Mouse (Mus musculus): ENCODE measurements around the gene Lrrn3. TPM values are rescaled to one million over a fixed set of nuclear protein-coding genes. Genes with fewer than 3 reads are reported as not detected.

Gene Lrrn3
- polyA plus RNA-seq (2012; rRNA removed): 0.08 and 0.11 TPM in 2 replicates

DNA sequence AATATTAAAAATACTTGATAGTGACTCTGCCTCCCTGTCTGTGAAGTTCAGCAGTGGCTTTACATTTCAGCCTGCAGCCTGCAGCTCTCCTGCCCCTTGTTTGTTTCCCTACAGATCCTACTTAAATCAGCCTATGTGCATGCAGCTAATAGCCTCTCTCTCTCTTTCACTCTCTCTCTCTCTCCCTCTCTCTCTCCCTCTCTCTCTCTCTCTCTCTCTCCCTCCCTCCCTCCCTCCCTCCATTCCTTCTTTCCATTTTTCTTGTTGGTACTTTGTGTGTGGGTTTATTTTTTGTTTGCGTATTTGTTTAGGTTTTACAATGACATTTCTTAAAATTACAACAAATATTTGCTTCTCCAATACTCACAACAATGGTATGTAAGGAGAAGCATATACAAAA, at the start of gene Lrrn3:
Lrrn3 (minus strand) TSS at position 101 of the 400 bp plus-strand sequence.
- no peak for DNase-seq (ENCODE audit: low read depth)

- DNase-seq (ENCODE audit: low read depth): no peak
Measured at GRCm38 (mm10) chr12:41528410-41528809, 42.2 kb upstream of the Lrrn3 start.

- DNase-seq (ENCODE audit: low read depth): no peak
Measured at GRCm38 (mm10) chr12:41526688-41527087, 40.5 kb upstream of the Lrrn3 start.

GRCm38 (mm10) chr12:41521671-41522070, 35.4 kb upstream of the Lrrn3 start:
- no peak for DNase-seq (ENCODE audit: low read depth)

DNA sequence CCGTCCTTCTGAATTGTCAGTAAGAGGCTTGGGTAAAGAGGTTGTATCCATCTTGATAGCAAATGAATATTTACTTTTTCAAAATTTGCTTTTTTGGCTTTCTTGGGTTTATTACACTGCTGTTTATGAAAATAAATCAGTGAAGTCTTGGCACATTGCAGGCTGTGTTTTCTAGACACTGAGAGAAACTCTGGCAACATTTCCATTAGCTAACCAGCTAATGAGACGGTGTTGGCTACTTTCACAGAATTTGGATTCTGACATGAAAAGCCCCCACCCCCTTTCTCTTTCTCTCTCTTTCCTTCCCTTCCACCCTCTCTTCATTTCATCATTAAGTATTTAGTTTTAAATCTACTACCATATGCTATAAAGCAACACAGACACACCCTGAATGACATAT, 34.1 kb upstream of the Lrrn3 start:
- DNase-seq (ENCODE audit: low read depth): no peak

DNA sequence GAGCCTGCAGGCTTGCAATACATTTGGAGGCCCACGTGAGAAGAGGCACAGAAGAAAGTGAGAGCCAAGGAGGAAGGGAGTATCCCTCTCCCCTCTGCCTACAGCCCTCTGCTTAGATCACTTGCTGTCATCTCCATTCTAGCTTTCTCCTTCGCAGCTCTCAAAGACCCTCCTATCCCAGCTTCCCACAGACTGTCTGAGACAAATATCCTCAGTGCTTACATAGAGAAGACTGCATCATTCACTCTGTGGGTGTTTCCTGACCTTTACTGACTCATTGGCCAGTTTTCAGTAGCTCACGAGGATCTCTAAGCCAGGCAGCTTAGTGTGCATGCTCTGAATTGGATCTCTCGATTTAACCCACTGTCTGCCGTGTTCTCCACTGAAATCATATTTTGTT, 32.7 kb upstream of the Lrrn3 start:
- no peak for DNase-seq (ENCODE audit: low read depth)

GRCm38 (mm10) chr12:41510588-41510987, 24.4 kb upstream of the Lrrn3 start:
- no peak for DNase-seq (ENCODE audit: low read depth)

GRCm38 (mm10) chr12:41508610-41509009, 22.4 kb upstream of the Lrrn3 start:
- DNase-seq (ENCODE audit: low read depth): no peak

- DNase-seq (ENCODE audit: low read depth): no peak
Measured at GRCm38 (mm10) chr12:41500049-41500820, 14.0 kb upstream of the Lrrn3 start.

- no peak for DNase-seq (ENCODE audit: low read depth)
Measured at GRCm38 (mm10) chr12:41494620-41495019, 8.4 kb upstream of the Lrrn3 start.

DNA sequence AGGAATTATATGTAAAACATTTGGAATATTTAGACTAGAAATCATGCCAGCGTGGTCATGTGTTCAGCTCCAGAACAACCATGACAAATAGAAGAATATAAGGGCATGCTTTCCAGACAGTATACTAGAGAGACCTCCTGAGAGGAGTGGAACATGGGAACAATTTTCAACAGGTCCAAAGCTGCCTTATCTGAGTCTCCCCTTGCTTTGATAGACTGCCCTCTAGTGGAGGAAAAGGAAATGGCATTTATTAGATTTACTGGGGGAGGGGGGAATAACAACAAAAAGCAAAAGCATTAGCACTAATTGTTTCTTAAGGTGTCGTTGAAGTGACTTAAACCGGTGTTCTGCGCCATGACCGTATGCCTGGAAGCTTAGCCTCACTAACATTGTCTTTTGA, 774 bp upstream of the Lrrn3 start:
- DNase-seq (ENCODE audit: low read depth): no peak

GRCm38 (mm10) chr12:41485512-41486215, 567 bp downstream of the Lrrn3 start:
- DNase-seq (ENCODE audit: low read depth): no peak

DNA sequence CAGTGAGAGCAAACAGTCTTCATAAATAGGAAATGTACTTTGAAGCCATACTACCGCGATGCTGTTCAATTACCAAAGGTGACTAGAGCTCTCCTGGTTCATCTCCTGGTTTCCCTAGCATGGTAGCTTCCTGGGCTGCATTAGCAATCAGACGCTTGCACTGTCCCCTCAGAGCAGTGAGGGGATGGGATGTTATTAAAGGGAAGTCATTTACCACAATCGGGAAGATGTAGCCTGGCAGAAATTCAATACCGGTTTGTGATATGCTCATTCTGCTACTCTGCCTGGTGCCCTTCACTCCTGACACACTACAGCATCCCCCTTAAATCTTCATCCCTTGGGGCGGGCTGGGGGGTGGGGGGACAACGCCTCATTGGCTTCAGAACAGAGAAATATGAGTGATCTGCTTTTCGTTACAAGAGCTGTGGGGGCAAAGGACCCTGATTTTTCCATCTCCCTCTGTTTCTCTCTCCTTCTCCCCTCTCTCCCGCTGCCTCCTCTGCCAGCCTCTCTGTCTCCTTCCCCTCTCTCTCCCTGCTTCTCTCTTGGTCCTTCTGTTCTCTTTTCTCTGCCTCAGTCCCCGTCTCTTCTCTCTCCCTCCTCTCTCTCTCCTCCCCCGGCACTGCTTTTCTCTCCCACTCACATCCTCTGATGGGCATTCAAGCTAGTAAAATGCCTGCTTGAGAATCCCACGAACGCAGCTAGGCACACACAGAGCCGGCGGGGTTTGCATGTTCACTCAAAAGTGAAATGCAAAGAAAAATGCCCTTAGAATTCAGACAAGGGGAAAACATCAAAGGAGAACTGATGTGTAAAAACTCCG, 1.3 kb downstream of the Lrrn3 start:
- no peak for DNase-seq (ENCODE audit: low read depth)

DNA sequence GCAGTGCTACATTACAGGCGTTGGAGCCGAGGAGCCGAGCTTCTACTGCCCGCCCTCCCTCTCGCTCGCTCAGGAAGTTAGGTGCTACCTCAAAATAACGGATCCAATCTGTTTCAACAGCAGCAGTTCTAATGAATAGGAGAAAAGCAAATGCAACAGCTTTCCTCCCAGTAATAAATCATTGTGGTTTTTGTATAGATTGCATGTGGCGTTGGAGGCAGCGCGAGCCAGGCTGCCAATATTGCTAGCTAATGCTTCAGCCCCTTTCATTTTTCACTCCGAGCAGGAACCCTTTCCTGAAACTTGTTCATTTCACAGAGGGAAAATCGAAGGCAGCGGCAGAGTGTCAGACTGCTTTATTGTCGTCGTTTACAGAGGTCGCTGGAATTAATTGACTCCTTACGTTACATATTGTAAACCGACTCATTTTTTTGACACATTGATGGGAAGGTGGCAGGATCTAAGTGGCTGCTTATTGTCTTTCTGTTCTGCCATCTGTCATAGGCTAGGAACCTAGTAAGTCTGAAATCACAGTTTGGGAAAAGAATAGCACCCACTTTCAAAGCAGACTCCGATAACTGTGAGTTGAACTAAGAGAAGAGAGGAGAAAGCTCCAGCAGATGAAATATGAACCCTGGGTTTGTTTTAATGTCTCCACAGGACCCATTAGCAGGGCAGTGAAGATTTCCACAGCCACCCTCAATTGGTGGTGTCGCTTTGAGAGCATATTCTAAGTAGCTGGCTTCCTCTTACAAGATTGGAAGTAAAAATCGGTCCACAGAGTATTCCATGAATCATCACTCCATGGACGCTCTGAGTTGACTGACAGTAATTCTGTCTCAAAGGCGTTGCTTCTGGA, 2.4 kb downstream of the Lrrn3 start:
- DNase-seq (ENCODE audit: low read depth): no peak

DNA sequence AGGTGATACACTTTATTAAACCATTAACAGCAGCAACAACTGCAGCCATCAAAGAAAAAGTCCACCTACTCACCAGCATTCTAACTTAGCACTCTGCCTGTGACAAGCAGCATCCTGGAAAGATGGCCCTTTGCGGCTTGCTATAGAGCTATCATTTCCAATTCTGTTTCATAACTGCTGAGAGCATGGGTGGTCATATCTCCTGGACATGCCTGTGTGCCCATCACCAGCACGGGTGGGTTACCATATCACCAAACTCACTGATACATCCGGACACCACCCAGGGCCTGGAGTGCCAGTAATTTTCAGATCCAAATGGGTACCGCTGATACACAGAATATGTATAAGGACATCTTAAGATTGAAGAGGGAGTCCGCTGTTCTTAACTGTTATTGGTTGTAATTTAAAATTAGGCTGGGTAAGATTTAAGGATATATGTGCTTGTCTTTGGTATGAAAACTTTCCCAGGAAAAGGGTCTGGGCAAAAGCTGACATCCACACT, 3.1 kb downstream of the Lrrn3 start:
- no peak for DNase-seq (ENCODE audit: low read depth)

DNA sequence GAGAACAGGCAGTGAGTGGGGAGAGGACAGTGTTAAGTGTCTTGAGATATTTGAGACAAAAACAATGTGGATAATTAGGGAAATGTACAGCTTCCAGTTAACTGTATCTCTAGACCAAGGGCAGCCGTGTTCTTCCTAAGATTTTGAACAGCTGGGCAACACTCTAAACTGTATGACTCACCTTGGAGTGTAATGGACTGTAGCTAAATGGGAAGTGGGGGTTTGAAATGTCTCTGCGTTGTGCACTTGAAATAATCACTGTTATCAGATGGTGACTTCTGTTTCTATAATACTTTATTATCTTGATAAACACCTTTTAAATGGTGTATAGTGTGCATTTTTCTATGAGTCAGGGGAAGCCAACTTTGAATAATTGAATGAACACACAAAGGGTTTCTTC, 4.7 kb downstream of the Lrrn3 start:
- DNase-seq (ENCODE audit: low read depth): no peak

GRCm38 (mm10) chr12:41469096-41469801, 17.0 kb downstream of the Lrrn3 start:
- DNase-seq (ENCODE audit: low read depth): no peak

DNA sequence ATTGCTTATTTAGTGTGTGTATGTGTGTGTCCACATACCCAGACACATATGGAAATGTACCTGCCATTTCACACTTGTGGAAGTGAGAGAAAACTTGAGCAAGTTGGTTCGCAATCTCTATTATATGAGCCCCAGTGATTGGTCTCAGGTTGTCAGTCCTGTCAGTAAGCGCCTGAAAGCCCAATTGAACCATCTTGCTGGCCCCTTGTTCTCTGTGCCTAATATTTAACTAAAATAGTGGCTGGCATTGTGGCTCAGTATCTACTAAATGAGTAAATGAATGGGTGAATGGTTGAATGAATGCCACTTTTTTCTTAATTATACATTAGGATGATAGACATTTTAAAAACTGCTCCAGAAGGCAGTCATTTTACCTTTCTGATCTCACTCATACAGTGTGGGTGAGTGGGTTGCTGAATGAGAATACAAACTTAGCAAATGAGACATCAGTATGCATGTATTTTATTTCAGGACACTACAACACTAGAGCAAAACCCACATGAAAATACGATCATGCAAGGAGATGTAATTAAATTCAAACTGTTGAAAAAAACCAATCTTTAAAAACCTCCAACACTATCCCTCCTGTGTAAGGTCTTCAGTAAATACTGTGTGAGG, 17.7 kb downstream of the Lrrn3 start:
- no peak for DNase-seq (ENCODE audit: low read depth)

DNA sequence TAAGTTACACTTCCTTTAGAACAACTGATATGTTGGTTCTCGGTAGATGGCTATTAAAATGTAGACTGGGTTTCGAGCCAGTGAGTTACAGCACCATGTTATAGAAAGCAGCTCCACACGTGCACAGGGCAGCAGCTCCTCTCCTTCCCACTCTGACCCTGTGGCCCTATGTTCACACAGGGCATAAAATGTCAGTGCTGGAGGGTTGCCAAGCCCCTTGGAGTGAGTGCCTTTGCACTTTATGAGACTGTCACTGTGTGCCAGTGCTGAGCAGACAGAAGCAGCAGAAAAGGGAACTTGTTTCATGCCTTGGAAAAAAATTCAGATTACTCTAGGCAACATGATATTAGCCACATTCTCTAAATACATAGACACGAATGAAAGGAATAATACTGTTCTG, 47.8 kb downstream of the Lrrn3 start:
- DNase-seq (ENCODE audit: low read depth): no peak
